Mouse (Mus musculus): Measurements from ENCODE around the gene Rnf34.
A peak's percentile ranks its signal among the peaks of the same experiment; 100 is the strongest.

DNA sequence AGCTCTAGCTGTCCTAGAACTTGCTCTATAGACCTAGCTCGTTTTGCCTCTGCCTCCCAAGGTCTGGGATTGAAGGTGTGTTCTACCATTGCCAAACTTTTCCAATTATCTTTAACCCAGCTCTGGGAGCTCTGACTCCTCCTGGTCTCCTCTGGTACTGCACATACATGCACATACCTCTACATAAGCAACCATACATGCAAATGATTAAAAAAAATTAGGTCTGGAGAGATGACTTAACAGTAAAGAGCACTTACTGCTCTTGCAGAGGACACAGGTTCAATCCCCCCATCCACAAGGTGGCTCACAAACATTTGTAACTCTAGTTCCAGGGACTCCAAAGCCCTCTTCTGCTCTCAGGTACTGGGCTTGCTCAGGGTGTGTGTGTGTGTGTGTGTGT lies 25.9 kb upstream of the Rnf34 start:
- TF ChIP-seq HCFC1 (IDR thresholded peaks at IDR 0.05; ENCODE audit: borderline replicate concordance, insufficient read depth, low read length) (no peak), ZC3H11A (IDR thresholded peaks at IDR 0.05; ENCODE audit: borderline replicate concordance, low read depth, low read length) (no peak), ZNF384 (IDR thresholded peaks at IDR 0.05; ENCODE audit: low read depth, low read length) (peak; percentile 30; the same call in 1 of the 2 replicates)

All from ES-E14 (cell line).